ENCODE assay signal across 8 mouse cellular contexts in the genomic region with DNA sequence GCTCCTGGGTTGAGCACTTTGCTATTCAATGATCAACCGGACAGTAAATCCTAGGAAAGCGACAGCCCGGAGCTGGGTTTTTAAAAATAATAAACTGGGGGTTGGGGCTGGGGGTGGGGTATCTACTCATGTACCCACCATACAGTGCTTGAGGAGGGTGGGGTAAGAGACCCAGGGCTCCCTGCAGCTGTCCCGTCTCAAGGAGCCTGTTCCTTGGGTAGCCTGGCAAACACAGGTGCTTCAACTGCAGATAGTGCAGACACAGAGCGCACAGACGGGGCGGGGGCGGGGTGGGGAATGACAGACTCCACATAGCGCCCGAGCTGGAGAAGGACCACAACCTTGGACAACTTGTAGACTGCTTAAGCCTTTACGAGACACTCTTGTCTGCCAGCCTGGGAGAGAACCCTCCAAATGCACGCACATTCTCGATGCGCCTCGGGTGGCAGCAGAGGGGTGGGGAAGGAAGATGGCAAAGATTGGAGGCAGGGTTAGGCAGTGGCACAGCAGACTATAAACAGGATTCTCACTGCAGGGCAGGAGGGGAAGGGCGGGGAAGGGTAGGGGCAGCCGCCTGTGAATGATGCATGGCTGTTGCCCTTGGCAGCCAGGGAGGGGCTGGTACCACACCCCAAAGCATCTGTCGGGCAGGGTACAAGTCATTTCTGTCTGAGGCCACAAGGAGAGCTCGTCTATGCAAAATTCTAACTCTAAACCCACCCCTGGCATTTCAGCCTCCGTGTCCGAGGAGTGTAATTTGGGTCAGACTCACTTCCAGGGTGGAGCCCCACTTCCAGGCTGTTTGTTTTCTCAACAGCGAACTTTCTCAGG. TPM values are rescaled to one million over a fixed set of nuclear protein-coding genes. Genes with fewer than 3 reads are reported as not detected.
A peak's percentile ranks its signal among the peaks of the same experiment; 100 is the strongest.
DNase-seq lines count a peak whose midpoint lies in the region; ATAC-seq lines count a peak whose summit lies in the region.

No protein-coding gene starts in this region.

- H3K4me3 ChIP-seq in forebrain, embryonic 13.5 days = no peak overlapping the region
- no peak overlapping the region for H3K4me3 ChIP-seq in forebrain, embryonic 12.5 days (replicated peaks)
- no peak overlapping the region for H3K4me3 ChIP-seq in hindbrain, embryonic 16.5 days (ENCODE audit: low read length)
- H3K4me3 ChIP-seq in lung, embryonic 15.5 days = no peak overlapping the region

- DNase-seq in CD8-positive naive resting alpha-beta T cell, adult 2 months (ENCODE audit: low read depth in 2 of 2, low spot score in 2 of 2) = peak; percentile 37 to 46
- peak; percentile 82 to 83 for DNase-seq in spleen, postnatal 36 days (ENCODE audit: low spot score in 2 of 2)
- no peak for DNase-seq in adrenal gland, postnatal 25 days
- no peak for DNase-seq in adrenal gland, postnatal 36 days

- H3K27me3 ChIP-seq in forebrain, embryonic 13.5 days = peaks cover 7% of the 10 kb centered on the region; the same call in 1 of the 2 replicates
- peaks cover 7% of the 10 kb centered on the region; the same call in 1 of the 2 replicates for H3K27me3 ChIP-seq in forebrain, embryonic 12.5 days
- no peaks in the 10 kb centered on the region for H3K27me3 ChIP-seq in hindbrain, embryonic 16.5 days (replicated peaks; ENCODE audit: control insufficient read depth, insufficient read depth, low read length)
- H3K27me3 ChIP-seq in lung, embryonic 15.5 days = no peaks in the 10 kb centered on the region

- H3K9me3 ChIP-seq in forebrain, embryonic 13.5 days (replicated peaks) = no peaks in the 10 kb centered on the region
- H3K9me3 ChIP-seq in forebrain, embryonic 12.5 days = no peaks in the 10 kb centered on the region
- H3K9me3 ChIP-seq in hindbrain, embryonic 16.5 days (ENCODE audit: control insufficient read depth, low read length) = no peaks in the 10 kb centered on the region
- H3K9me3 ChIP-seq in lung, embryonic 15.5 days = no peaks in the 10 kb centered on the region

- no peak overlapping the region for H3K4me2 ChIP-seq in forebrain, embryonic 13.5 days
- H3K4me2 ChIP-seq in forebrain, embryonic 12.5 days = no peak overlapping the region
- no peak overlapping the region for H3K4me2 ChIP-seq in hindbrain, embryonic 16.5 days (ENCODE audit: low read length)
- peak overlapping the region; percentile 12; the same call in 1 of the 2 replicates for H3K4me2 ChIP-seq in lung, embryonic 15.5 days

- WGBS in forebrain, embryonic 13.5 days = 76% methylated on average over 22 of the region's 22 CpGs
- WGBS in forebrain, embryonic 12.5 days = 79% methylated on average over 22 of the region's 22 CpGs
- WGBS in hindbrain, embryonic 16.5 days = 50% methylated on average over 22 of the region's 22 CpGs
- WGBS in lung, embryonic 15.5 days = 29% methylated on average over 22 of the region's 22 CpGs

- no peaks in the 10 kb centered on the region for H3K36me3 ChIP-seq in forebrain, embryonic 13.5 days (ENCODE audit: poor library complexity, severe bottlenecking)
- H3K36me3 ChIP-seq in forebrain, embryonic 12.5 days (replicated peaks) = no peaks in the 10 kb centered on the region
- H3K36me3 ChIP-seq in hindbrain, embryonic 16.5 days (ENCODE audit: control insufficient read depth, insufficient read depth, low read length) = no peaks in the 10 kb centered on the region
- H3K36me3 ChIP-seq in lung, embryonic 15.5 days = peaks cover 9% of the 10 kb centered on the region

- ATAC-seq in forebrain, embryonic 13.5 days = peak; percentile 22; the same call in 1 of the 2 replicates
- no peak for ATAC-seq in forebrain, embryonic 12.5 days (ENCODE audit: low FRiP score)
- peak; percentile 48 for ATAC-seq in hindbrain, embryonic 16.5 days
- peak; percentile 23; the same call in 1 of the 2 replicates for ATAC-seq in lung, embryonic 15.5 days (ENCODE audit: borderline replicate concordance, extremely low read depth, low FRiP score, low TSS enrichment)

- no peak overlapping the region for H3K9ac ChIP-seq in forebrain, embryonic 13.5 days
- H3K9ac ChIP-seq in forebrain, embryonic 12.5 days = no peak overlapping the region
- no peak overlapping the region for H3K9ac ChIP-seq in hindbrain, embryonic 16.5 days (ENCODE audit: low read depth, low read length)
- H3K9ac ChIP-seq in lung, embryonic 15.5 days = no peak overlapping the region

- no peak overlapping the region for H3K27ac ChIP-seq in forebrain, embryonic 13.5 days
- H3K27ac ChIP-seq in forebrain, embryonic 12.5 days = no peak overlapping the region
- H3K27ac ChIP-seq in hindbrain, embryonic 16.5 days (ENCODE audit: low read depth, low read length) = 0 out of 2 replicates have a peak overlapping the region, but pooled peaks have one; percentile 3
- peak overlapping the region; percentile 42 for H3K27ac ChIP-seq in lung, embryonic 15.5 days

- peaks cover 29% of the 10 kb centered on the region for H3K4me1 ChIP-seq in forebrain, embryonic 13.5 days
- H3K4me1 ChIP-seq in forebrain, embryonic 12.5 days = peaks cover 12% of the 10 kb centered on the region
- peaks cover 28% of the 10 kb centered on the region for H3K4me1 ChIP-seq in hindbrain, embryonic 16.5 days (ENCODE audit: control insufficient read depth, insufficient read depth, low read depth, low read length)
- H3K4me1 ChIP-seq in lung, embryonic 15.5 days = peaks cover 52% of the 10 kb centered on the region

RNA-seq across cellular contexts. Expression of a gene that starts 55.0 kb away (rescaled TPM):
- 25.0 and 30.5 TPM in 2 replicates for polyA plus RNA-seq in forebrain, embryonic 13.5 days (2015; fragmentation: Nextera tagmentation; extraction: Ambion mirVana)
- 38.9 and 40.1 TPM in 2 replicates for polyA plus RNA-seq in forebrain, embryonic 12.5 days (2016; fragmentation: Nextera tagmentation; extraction: Ambion mirVana)
- 39.7 and 43.1 TPM in 2 replicates for polyA plus RNA-seq in hindbrain, embryonic 16.5 days (2015; fragmentation: Nextera tagmentation; extraction: Ambion mirVana)
- 35.5 and 36.4 TPM in 2 replicates for polyA plus RNA-seq in lung, embryonic 15.5 days (2015; fragmentation: Nextera tagmentation; extraction: Ambion mirVana)
- 194 and 195 TPM in 2 replicates for total RNA-seq in adrenal gland, postnatal 25 days (2021)
- 100 to 1,000 TPM; 159 to 213 TPM for total RNA-seq in adrenal gland, postnatal 36 days (2021)

RNA-seq across cellular contexts. Expression of a gene that starts 56.3 kb away (rescaled TPM):
- polyA plus RNA-seq in forebrain, embryonic 13.5 days (2015; fragmentation: Nextera tagmentation; extraction: Ambion mirVana) = 3.5 and 3.7 TPM in 2 replicates
- 6.6 and 7.3 TPM in 2 replicates for polyA plus RNA-seq in forebrain, embryonic 12.5 days (2016; fragmentation: Nextera tagmentation; extraction: Ambion mirVana)
- 5.3 and 6.0 TPM in 2 replicates for polyA plus RNA-seq in hindbrain, embryonic 16.5 days (2015; fragmentation: Nextera tagmentation; extraction: Ambion mirVana)
- polyA plus RNA-seq in lung, embryonic 15.5 days (2015; fragmentation: Nextera tagmentation; extraction: Ambion mirVana) = 18.3 and 20.8 TPM in 2 replicates
- 33.3 and 36.8 TPM in 2 replicates for total RNA-seq in adrenal gland, postnatal 25 days (2021)
- 10 to 100 TPM; 37.5 to 38.2 TPM for total RNA-seq in adrenal gland, postnatal 36 days (2021)

Comparison
In these comparisons a context has a peak if more than half of its experiments do, and no peak if none do; other contexts are left out.
1. H3K27ac ChIP-seq: peak in hindbrain, embryonic 16.5 days (single experiment) and lung, embryonic 15.5 days (single experiment); none in forebrain, embryonic 13.5 days (single experiment) and forebrain, embryonic 12.5 days (single experiment).
2. DNase-seq: peak in CD8-positive naive resting alpha-beta T cell, adult 2 months (2 of 2) and spleen, postnatal 36 days (2 of 2); none in adrenal gland, postnatal 25 days (single experiment) and adrenal gland, postnatal 36 days (0 of 2).